Mouse (Mus musculus): ENCODE measurements around the gene Pde10a.

- no peak for TF ChIP-seq CTCF (IDR thresholded peaks at IDR 0.05; ENCODE audit: control insufficient read depth, insufficient read depth, insufficient replicate concordance, low read depth, low read length)
- TF ChIP-seq POLR2A (IDR thresholded peaks at IDR 0.05; ENCODE audit: control insufficient read depth, low read depth, low read length) = no peak
These were observed 255.3 kb downstream of the Pde10a start for GRCm38 (mm10) chr17:8780484-8780883.
